8 mouse cellular contexts compared by ENCODE assay signal in the genomic region with DNA sequence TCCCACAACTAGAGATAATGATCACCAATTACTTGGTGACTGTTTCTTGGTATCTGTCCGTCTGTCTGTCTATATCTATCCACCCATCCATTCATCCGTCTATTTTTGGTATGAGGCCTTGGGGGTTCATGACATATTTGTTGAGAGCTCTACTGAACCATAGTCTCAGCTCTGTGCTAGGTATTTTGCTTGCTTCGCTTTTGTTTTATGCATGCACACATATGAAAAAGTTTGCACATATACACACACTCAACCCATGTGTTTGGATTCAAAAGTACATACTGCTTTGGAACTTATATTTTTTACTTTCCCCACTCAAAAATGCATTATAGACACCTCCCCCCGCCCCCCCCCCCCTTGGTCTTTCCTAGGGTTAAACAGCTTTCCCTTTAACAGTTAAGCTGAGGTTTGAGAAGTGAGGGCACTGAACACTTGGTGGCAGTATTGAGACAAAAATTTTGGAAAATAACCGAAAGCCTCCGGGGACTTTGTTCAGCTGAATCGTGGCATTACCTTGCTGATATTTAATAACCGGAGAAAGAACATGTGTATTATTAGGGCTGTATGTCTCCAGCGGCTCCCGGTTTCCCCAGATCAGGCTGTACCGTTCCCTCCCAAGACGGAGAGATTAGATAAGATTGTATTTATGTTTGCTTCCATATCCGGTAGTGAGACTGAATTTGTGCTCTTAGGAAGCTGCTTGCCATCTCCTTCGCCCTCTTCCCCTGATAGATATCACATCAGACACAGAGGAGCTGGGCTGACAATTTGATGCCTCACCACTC. TPM values are rescaled to one million over a fixed set of nuclear protein-coding genes. Genes with fewer than 3 reads are reported as not detected.
DNase-seq lines count a peak whose midpoint lies in the region; ATAC-seq and TF ChIP-seq lines count a peak whose summit lies in the region.

No protein-coding gene starts in this region.

- H3K9me3 ChIP-seq in erythroblast, embryonic 14.5 days (ENCODE audit: control insufficient read depth, low read length), result no peaks in the 10 kb centered on the region
- H3K9me3 ChIP-seq in embryonic facial prominence, embryonic 14.5 days (ENCODE audit: control insufficient read depth, low read length), result no peaks in the 10 kb centered on the region
- no peaks in the 10 kb centered on the region for H3K9me3 ChIP-seq in hindbrain, embryonic 12.5 days (replicated peaks)

- 15% methylated on average over 14 of the region's 14 CpGs for WGBS in embryonic facial prominence, embryonic 14.5 days
- 21% methylated on average over 14 of the region's 14 CpGs for WGBS in hindbrain, embryonic 12.5 days

- TF ChIP-seq POLR2A in bone marrow macrophage, adult 2 months (IDR thresholded peaks at IDR 0.05; ENCODE audit: borderline replicate concordance, low read depth, low read length), result no peak

- no peaks in the 10 kb centered on the region for H3K36me3 ChIP-seq in erythroblast, embryonic 14.5 days (ENCODE audit: control insufficient read depth)
- no peaks in the 10 kb centered on the region for H3K36me3 ChIP-seq in embryonic facial prominence, embryonic 14.5 days (ENCODE audit: control insufficient read depth, insufficient read depth, low read length)
- H3K36me3 ChIP-seq in hindbrain, embryonic 12.5 days, result no peaks in the 10 kb centered on the region

- peak overlapping the region; percentile 4 for H3K4me3 ChIP-seq in erythroblast, embryonic 14.5 days (replicated peaks)
- H3K4me3 ChIP-seq in bone marrow macrophage, adult 2 months (ENCODE audit: insufficient read depth, low read length), result peak overlapping the region; percentile 51
- H3K4me3 ChIP-seq in embryonic facial prominence, embryonic 14.5 days (ENCODE audit: low read depth, low read length), result peak overlapping the region; percentile 40
- H3K4me3 ChIP-seq in hindbrain, embryonic 12.5 days, result peak overlapping the region; percentile 37

- peak; percentile 90 for DNase-seq in embryonic facial prominence, embryonic 14.5 days (ENCODE audit: low spot score)
- DNase-seq in layer of hippocampus, postnatal 14 days (ENCODE audit: low spot score in 2 of 2), result peak; percentile 55 to 84
- DNase-seq in lung, postnatal 10 days, result peak; percentile 61
- peak; percentile 48 for DNase-seq in right cerebral cortex, adult 18-20 months

- peak overlapping the region; percentile 60 for H3K9ac ChIP-seq in embryonic facial prominence, embryonic 14.5 days (ENCODE audit: low read depth, low read length)
- H3K9ac ChIP-seq in hindbrain, embryonic 12.5 days, result peak overlapping the region; percentile 51

- peaks cover 9% of the 10 kb centered on the region for H3K4me1 ChIP-seq in erythroblast, embryonic 14.5 days (ENCODE audit: control insufficient read depth)
- H3K4me1 ChIP-seq in bone marrow macrophage, adult 2 months (ENCODE audit: control insufficient read depth, insufficient read depth, low read length), result no peaks in the 10 kb centered on the region
- H3K4me1 ChIP-seq in embryonic facial prominence, embryonic 14.5 days (ENCODE audit: control insufficient read depth, insufficient read depth, low read length), result no peaks in the 10 kb centered on the region
- peaks cover 4% of the 10 kb centered on the region; the same call in 1 of the 2 replicates for H3K4me1 ChIP-seq in hindbrain, embryonic 12.5 days

- 0 out of 2 replicates have a peak, but pooled peaks cover 4% of the 10 kb centered on the region for H3K27me3 ChIP-seq in erythroblast, embryonic 14.5 days (ENCODE audit: control insufficient read depth)
- H3K27me3 ChIP-seq in embryonic facial prominence, embryonic 14.5 days (replicated peaks; ENCODE audit: control insufficient read depth, insufficient read depth, low read length), result peaks cover 10% of the 10 kb centered on the region; the same call in 1 of the 2 replicates
- H3K27me3 ChIP-seq in hindbrain, embryonic 12.5 days, result no peaks in the 10 kb centered on the region

- no peak for TF ChIP-seq CTCF in bone marrow macrophage, adult 2 months (IDR thresholded peaks at IDR 0.05; ENCODE audit: low read depth, low read length)

- ATAC-seq in erythroblast, adult 5-6 weeks (replicated peaks; ENCODE audit: low FRiP score, poor library complexity, severe bottlenecking), result no peak
- peak; percentile 77 for ATAC-seq in embryonic facial prominence, embryonic 14.5 days (ENCODE audit: low read depth)
- peak; percentile 26; the same call in 1 of the 2 replicates for ATAC-seq in hindbrain, embryonic 12.5 days (ENCODE audit: low FRiP score)

- H3K27ac ChIP-seq in bone marrow macrophage, adult 2 months (ENCODE audit: insufficient read depth, low read depth, low read length), result no peak overlapping the region
- no peak overlapping the region for H3K27ac ChIP-seq in embryonic facial prominence, embryonic 14.5 days (replicated peaks; ENCODE audit: low read depth, low read length)
- no peak overlapping the region for H3K27ac ChIP-seq in hindbrain, embryonic 12.5 days

- H3K4me2 ChIP-seq in embryonic facial prominence, embryonic 14.5 days (ENCODE audit: low read depth, low read length), result peak overlapping the region; percentile 57
- H3K4me2 ChIP-seq in hindbrain, embryonic 12.5 days (replicated peaks), result peak overlapping the region; percentile 59

RNA-seq across cellular contexts. Expression of gene Sln, which starts 20.7 kb away (rescaled TPM):
- not detected in 2 replicates for polyA plus RNA-seq in erythroblast, embryonic 14.5 days (2012)
- not detected in 2 replicates for total RNA-seq in erythroblast, adult 5-6 weeks (2015; ENCODE audit: low replicate concordance)
- not detected in 2 replicates for total RNA-seq in erythroblast, adult 5-6 weeks (2017; ENCODE audit: low replicate concordance)
- polyA plus RNA-seq in bone marrow macrophage, adult 2 months (2012; ENCODE audit: insufficient read depth, insufficient read length, missing spikeins), result not detected in 2 replicates
- 177 and 295 TPM in 2 replicates for polyA plus RNA-seq in embryonic facial prominence, embryonic 14.5 days (2014; fragmentation: Nextera tagmentation; extraction: Ambion mirVana)
- 1.3 and 6.3 TPM in 2 replicates for polyA plus RNA-seq in hindbrain, embryonic 12.5 days (2016; fragmentation: Nextera tagmentation; extraction: Ambion mirVana)
- under 1 TPM; 0.29 to 0.99 TPM for total RNA-seq in layer of hippocampus, postnatal 14 days (2021)

RNA-seq across cellular contexts. Expression of gene Slc35f2, which starts 57.9 kb away (rescaled TPM):
- not detected in 2 replicates for polyA plus RNA-seq in erythroblast, embryonic 14.5 days (2012)
- not detected in 2 replicates for total RNA-seq in erythroblast, adult 5-6 weeks (2015; ENCODE audit: low replicate concordance)
- not detected in 2 replicates for total RNA-seq in erythroblast, adult 5-6 weeks (2017; ENCODE audit: low replicate concordance)
- polyA plus RNA-seq in bone marrow macrophage, adult 2 months (2012; ENCODE audit: insufficient read depth, insufficient read length, missing spikeins), result not detected in 2 replicates
- 4.3 and 4.7 TPM in 2 replicates for polyA plus RNA-seq in embryonic facial prominence, embryonic 14.5 days (2014; fragmentation: Nextera tagmentation; extraction: Ambion mirVana)
- 3.0 and 3.7 TPM in 2 replicates for polyA plus RNA-seq in hindbrain, embryonic 12.5 days (2016; fragmentation: Nextera tagmentation; extraction: Ambion mirVana)
- 1 to 10 TPM; 5.9 to 6.6 TPM for total RNA-seq in layer of hippocampus, postnatal 14 days (2021)

Comparison
In these comparisons a context has a peak if more than half of its experiments do, and no peak if none do; other contexts are left out.
1. RNA of gene Sln, which starts 20.7 kb away (polyA plus RNA-seq): 177 to 295 TPM in embryonic facial prominence, embryonic 14.5 days; 1.3 to 6.3 TPM in hindbrain, embryonic 12.5 days, not detected in erythroblast, embryonic 14.5 days and not detected in bone marrow macrophage, adult 2 months; every median in the first group is over 10 times any median in the second.
2. Peak in every context shown above with its lines, with median percentiles within 50 percentile points of each other: H3K4me3 ChIP-seq and DNase-seq.